Mouse (Mus musculus) thymus, adult 2 months (tissue): ENCODE data around the gene Slc35c1.

Source experiments
- CTCF ChIP-seq: fragments of 200-500 bp; IDR thresholded peaks from 2 replicates; pipeline ENCODE4 v1.5.1; 2012; ENCODE audit warnings: mild to moderate bottlenecking, control low read depth, low read length, moderate library complexity, borderline replicate concordance; ENCODE audit not compliant: control insufficient read depth, poor library complexity, insufficient read depth; ENCODE audit errors: extremely low read depth
- POLR2A ChIP-seq: fragments of 200-500 bp; IDR thresholded peaks from 2 replicates; pipeline ENCODE4 v1.6.1; 2012; ENCODE audit warnings: mild to moderate bottlenecking, low read length, control low read depth, moderate library complexity; ENCODE audit not compliant: control insufficient read depth, poor library complexity, insufficient read depth; ENCODE audit errors: extremely low read depth

GRCm38 (mm10) chr2:92505291-92505690, 45.0 kb upstream of the Slc35c1 start:
- TF ChIP-seq CTCF, result no peak
- no peak for TF ChIP-seq POLR2A
